Mouse (Mus musculus) ES-E14 (cell line): Measurements from ENCODE around the gene Cyth3. TPM values are rescaled to one million over a fixed set of nuclear protein-coding genes. Genes with fewer than 3 reads are reported as not detected.

Source experiments
- DNase-seq: peaks from one replicate; pipeline ENCODE4 v3.0.0-alpha.2; 2013; ENCODE audit warnings: low read depth, low spot score
- H3K27ac ChIP-seq: 2 replicates; pipeline ENCODE4 v1.5.1; 2012; ENCODE audit warnings: low read depth, mild to moderate bottlenecking, low read length, moderate library complexity, mixed read lengths; ENCODE audit not compliant: poor library complexity, insufficient read depth, severe bottlenecking
- H3K36me3 ChIP-seq: 2 replicates; pipeline ENCODE4 v1.6.1; 2012; ENCODE audit warnings: mild to moderate bottlenecking, low read length, moderate library complexity, mixed read lengths; ENCODE audit not compliant: control insufficient read depth, poor library complexity, insufficient read depth, severe bottlenecking
- H3K4me1 ChIP-seq, 2 experiments: fragments of 150-350 bp in 1 of 2; sonication (generic) in 1 of 2; 2 replicates each; pipeline ENCODE4 v1.6.1; 2012; ENCODE audit warnings: low read length in 2 of 2, mild to moderate bottlenecking in 1 of 2, mixed read lengths in 1 of 2; ENCODE audit not compliant: control insufficient read depth in 2 of 2, insufficient read depth in 2 of 2, poor library complexity in 1 of 2
- H3K4me3 ChIP-seq, 2 experiments: fragments of 150-350 bp in 1 of 2; sonication (generic) in 1 of 2; 2 replicates each; pipeline ENCODE4 v1.5.1; 2012; ENCODE audit warnings: low read length in 2 of 2, low read depth in 1 of 2, mild to moderate bottlenecking in 1 of 2, mixed read lengths in 1 of 2; ENCODE audit not compliant: insufficient read depth in 1 of 2, poor library complexity in 1 of 2, severe bottlenecking in 1 of 2
- H3K9ac ChIP-seq: 2 replicates; pipeline ENCODE4 v1.6.1; 2012; ENCODE audit warnings: low read depth, mild to moderate bottlenecking, low read length, mixed read lengths; ENCODE audit not compliant: poor library complexity, insufficient read depth, severe bottlenecking
- H3K9me3 ChIP-seq: fragments of 150-350 bp; sonication (generic); 2 replicates; pipeline ENCODE4 v1.6.1; 2012; ENCODE audit warnings: low read depth, mild to moderate bottlenecking, low read length; ENCODE audit not compliant: control insufficient read depth, insufficient read depth
- CHD2 ChIP-seq: IDR thresholded peaks from 2 replicates; pipeline ENCODE4 v1.6.1; 2014; ENCODE audit warnings: mild to moderate bottlenecking, low read depth, low read length, inconsistent platforms
- HCFC1 ChIP-seq: IDR thresholded peaks from 2 replicates; pipeline ENCODE4 v1.6.1; 2012; ENCODE audit warnings: low read length, inconsistent platforms, borderline replicate concordance; ENCODE audit not compliant: insufficient read depth
- MAFK ChIP-seq: IDR thresholded peaks from 2 replicates; pipeline ENCODE4 v1.6.1; 2014; ENCODE audit warnings: mild to moderate bottlenecking, low read depth, low read length, inconsistent platforms; ENCODE audit not compliant: insufficient read depth
- ZC3H11A ChIP-seq: IDR thresholded peaks from 2 replicates; pipeline ENCODE4 v1.6.1; 2012; ENCODE audit warnings: low read depth, mild to moderate bottlenecking, inconsistent platforms, low read length, borderline replicate concordance
- ZNF384 ChIP-seq: IDR thresholded peaks from 2 replicates; pipeline ENCODE4 v1.6.1; 2012; ENCODE audit warnings: low read depth, low read length, inconsistent platforms
- in situ Hi-C, 2 experiments: fragments of 600-800 bp; cut with MboI; formaldehyde crosslinking; loops; one replicate each; pipeline ENCODE4 v1.15.1; 2025; ENCODE audit warnings: low sequenced_read_pairs in 2 of 2, inconsistent platforms in 1 of 2; ENCODE audit not compliant: unreplicated experiment in 2 of 2
- total RNA-seq: library from RNA; depleted of rRNA; stranded (reverse); fragments of 300-350 nt; gene quantifications from 2 replicates; pipeline ENCODE4 v1.2.3, GENCODE M21; 2012

Cyth3 gene
- total RNA-seq, 1 experiment: 11.0 TPM

DNA sequence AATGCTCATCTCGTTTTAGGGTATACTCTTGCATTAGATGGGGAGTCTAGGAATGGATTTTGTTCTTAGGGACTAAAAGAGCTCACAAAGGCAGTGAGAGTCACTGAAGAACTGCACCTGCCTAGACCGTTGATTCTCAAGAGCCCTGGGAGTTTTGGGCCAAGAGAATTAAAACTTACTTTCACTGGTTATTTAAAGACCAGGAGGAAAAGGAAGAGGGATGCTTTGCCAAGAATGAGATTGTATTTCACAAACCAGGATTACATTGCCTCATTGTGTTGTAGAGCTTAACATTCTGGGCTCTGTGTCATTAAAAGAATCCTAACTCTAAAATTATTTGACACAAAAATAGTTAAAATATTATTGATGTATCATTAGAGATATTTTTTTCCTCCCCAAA lies 43.3 kb downstream of the Cyth3 start:
- Histone ChIP-seq H3K4me1 (no peaks in the 10 kb centered on the region), H3K36me3 (no peaks in the 10 kb centered on the region), H3K9me3 (no peaks in the 10 kb centered on the region), H3K9ac (no peak overlapping the region), H3K4me3 (no peak overlapping the region), H3K27ac (no peak overlapping the region)
- no peak for TF ChIP-seq HCFC1
- no peak for DNase-seq
- in situ Hi-C loops: no loop called here

DNA sequence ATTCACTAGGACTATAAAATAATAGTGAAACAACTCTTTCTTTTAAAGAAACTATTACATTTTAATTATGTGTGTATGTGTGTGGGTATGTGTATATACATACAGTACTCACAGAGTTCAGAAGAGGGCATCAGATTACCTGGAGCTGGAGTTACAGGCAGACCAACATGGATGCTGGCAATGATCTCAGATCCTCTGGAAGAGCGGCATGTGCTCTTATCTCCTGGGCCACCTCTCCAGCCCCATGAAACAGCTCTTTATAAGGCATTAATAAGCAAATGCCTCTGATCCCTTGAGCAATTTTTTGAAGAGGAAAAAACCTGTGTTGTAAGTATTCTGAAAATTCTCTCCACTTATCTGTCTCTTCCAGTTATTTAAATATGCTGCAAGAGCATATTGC lies 43.8 kb downstream of the Cyth3 start:
- Histone ChIP-seq H3K4me1 (no peaks in the 10 kb centered on the region), H3K9me3 (no peaks in the 10 kb centered on the region), H3K4me3 (no peak overlapping the region), H3K27ac (no peak overlapping the region), H3K9ac (no peak overlapping the region), H3K36me3 (no peaks in the 10 kb centered on the region)
- TF ChIP-seq CHD2: no peak
- no peak for TF ChIP-seq MAFK
- TF ChIP-seq ZC3H11A: no peak
- no peak for TF ChIP-seq ZNF384
- TF ChIP-seq HCFC1: no peak
- no peak for DNase-seq
- in situ Hi-C loops: no loop called here

- no peak for DNase-seq
- Histone ChIP-seq H3K36me3 (no peaks in the 10 kb centered on the region), H3K9me3 (no peaks in the 10 kb centered on the region), H3K9ac (no peak overlapping the region), H3K27ac (no peak overlapping the region), H3K4me1 (no peaks in the 10 kb centered on the region), H3K4me3 (no peak overlapping the region)
- in situ Hi-C loops: no loop called here
- no peak for TF ChIP-seq MAFK
- TF ChIP-seq ZC3H11A: no peak
Observed at GRCm38 (mm10) chr5:143668884-143669283, 46.6 kb downstream of the Cyth3 start.

- no peak overlapping the region for H3K4me3 ChIP-seq
- no peak for DNase-seq
- no peak overlapping the region for H3K9ac ChIP-seq
- no peaks in the 10 kb centered on the region for H3K9me3 ChIP-seq
- TF ChIP-seq MAFK (no peak), ZNF384 (no peak), CHD2 (no peak), ZC3H11A (no peak), HCFC1 (no peak)
- no peaks in the 10 kb centered on the region for H3K36me3 ChIP-seq
- in situ Hi-C loops: no loop called here
- no peak overlapping the region for H3K27ac ChIP-seq
- H3K4me1 ChIP-seq: no peaks in the 10 kb centered on the region
Observed at GRCm38 (mm10) chr5:143669393-143669792, 47.1 kb downstream of the Cyth3 start.

GRCm38 (mm10) chr5:143669839-143670238 lies 47.6 kb downstream of the Cyth3 start:
- H3K4me3 ChIP-seq: no peak overlapping the region
- no peaks in the 10 kb centered on the region for H3K4me1 ChIP-seq
- in situ Hi-C loops: no loop called here
- H3K36me3 ChIP-seq: no peaks in the 10 kb centered on the region
- DNase-seq: no peak
- H3K9me3 ChIP-seq: no peaks in the 10 kb centered on the region
- no peak overlapping the region for H3K27ac ChIP-seq
- TF ChIP-seq CHD2 (no peak), ZC3H11A (no peak)
- H3K9ac ChIP-seq: no peak overlapping the region
